In genomic region chr1:154200955-154201722, GRCm38 (mm10) we compare ENCODE assay signal across 18 mouse cellular contexts. TPM values are rescaled to one million over a fixed set of nuclear protein-coding genes. Genes with fewer than 3 reads are reported as not detected.
DNase-seq lines count a peak whose midpoint lies in the region; ATAC-seq and TF ChIP-seq lines count a peak whose summit lies in the region.
"Had no signal": no experiment of that assay in that cellular context is flagged by ENCODE, and none has a peak within 500 bp of the region (broad histone marks: within the 10 kb centered on the region; RNA-seq: fewer than 3 reads in every experiment).

TSS of gene Zfp648 (plus strand) at chr1:154201187.

- H3K4me3 ChIP-seq in heart, embryonic 13.5 days, result no peak within 1 kb of the TSS
- H3K4me3 ChIP-seq in embryonic facial prominence, embryonic 12.5 days, result no peak within 1 kb of the TSS
- no peak within 1 kb of the TSS for H3K4me3 ChIP-seq in kidney, adult 2 months (ENCODE audit: insufficient read depth, low read depth, low read length)
- H3K4me3 ChIP-seq: forebrain, embryonic 10.5 days; heart, embryonic 15.5 days; left cerebral cortex, adult 2 months; liver, embryonic 15.5 days; megakaryocyte, embryonic 14.5 days; myocyte had no signal

- no peak within 1 kb of the TSS for H3K27ac ChIP-seq in heart, embryonic 13.5 days (replicated peaks)
- no peak within 1 kb of the TSS for H3K27ac ChIP-seq in embryonic facial prominence, embryonic 12.5 days
- 0 out of 2 replicates have a peak within 1 kb of the TSS, but pooled peaks have one; percentile 33 for H3K27ac ChIP-seq in kidney, adult 2 months (ENCODE audit: insufficient read depth, low read depth, low read length)
- H3K27ac ChIP-seq: forebrain, embryonic 10.5 days; heart, embryonic 15.5 days; left cerebral cortex, adult 2 months; liver, embryonic 15.5 days had no signal

- no peak for DNase-seq in heart, postnatal 10 days
- peak; percentile 40 for DNase-seq in kidney, adult 2 months
- DNase-seq in kidney, postnatal 4 days, result peak; percentile 43 to 66
- no peak for DNase-seq in gastrocnemius, postnatal 36 days
- no peak for DNase-seq in MN1 (ENCODE audit: low spot score)
- no peak for DNase-seq in B cell, adult 2 months
- DNase-seq: cerebellum, adult 11-12 months; thymus, postnatal 4 days had no signal

- intact Hi-C loops in heart, postnatal 10 days (cut with DNase I), result no loop called here
- intact Hi-C loops in gastrocnemius, postnatal 36 days (cut with DNase I), result no loop called here

- TF ChIP-seq CTCF in kidney, adult 2 months (conservative IDR thresholded peaks at IDR 0.05; ENCODE audit: insufficient read depth, insufficient read length, low read depth, low read length), result no peak

- TF ChIP-seq POLR2A in kidney, adult 2 months (IDR thresholded peaks at IDR 0.05; ENCODE audit: low read depth, low read length), result no peak

- 28% methylated on average over 14 of the region's 14 CpGs for WGBS in heart, embryonic 13.5 days
- 27% methylated on average over 14 of the region's 14 CpGs for WGBS in embryonic facial prominence, embryonic 12.5 days
- 54% methylated on average over 14 of the region's 14 CpGs for WGBS in kidney, adult 2 months

- H3K9ac ChIP-seq in heart, embryonic 13.5 days, result no peak within 1 kb of the TSS
- H3K9ac ChIP-seq in embryonic facial prominence, embryonic 12.5 days, result no peak within 1 kb of the TSS
- H3K9ac ChIP-seq: heart, embryonic 15.5 days; liver, embryonic 15.5 days had no signal

- H3K4me1 ChIP-seq in heart, embryonic 13.5 days, result peaks cover 18% of the 10 kb centered on the region
- H3K4me1 ChIP-seq in embryonic facial prominence, embryonic 12.5 days, result peaks cover 17% of the 10 kb centered on the region
- H3K4me1 ChIP-seq in kidney, adult 2 months (ENCODE audit: control insufficient read depth, insufficient read depth, low read length), result no peaks in the 10 kb centered on the region
- H3K4me1 ChIP-seq: liver, embryonic 15.5 days; megakaryocyte, embryonic 14.5 days had no signal

- no peak for ATAC-seq in heart, embryonic 13.5 days (ENCODE audit: extremely low read depth, insufficient number of reproducible peaks, low FRiP score, low TSS enrichment)
- ATAC-seq in embryonic facial prominence, embryonic 12.5 days (ENCODE audit: insufficient number of reproducible peaks, insufficient read depth, low FRiP score, low TSS enrichment), result no peak
- ATAC-seq: inflammation-experienced regulatory T-cells, adult 6 months had no signal

- peaks cover 49% of the 10 kb centered on the region for H3K27me3 ChIP-seq in heart, embryonic 13.5 days (replicated peaks)
- H3K27me3 ChIP-seq in embryonic facial prominence, embryonic 12.5 days, result peaks cover 35% of the 10 kb centered on the region
- no peaks in the 10 kb centered on the region for H3K27me3 ChIP-seq in kidney, adult 2 months (replicated peaks; ENCODE audit: control insufficient read depth, insufficient read depth, low read length)

- no peaks in the 10 kb centered on the region for H3K36me3 ChIP-seq in heart, embryonic 13.5 days
- H3K36me3 ChIP-seq in embryonic facial prominence, embryonic 12.5 days, result no peaks in the 10 kb centered on the region
- H3K36me3 ChIP-seq in kidney, adult 2 months (ENCODE audit: control insufficient read depth, insufficient read depth, low read length), result no peaks in the 10 kb centered on the region
- H3K36me3 ChIP-seq: forebrain, embryonic 10.5 days; heart, embryonic 15.5 days; liver, embryonic 15.5 days had no signal

- H3K4me2 ChIP-seq in heart, embryonic 13.5 days, result 0 out of 2 replicates have a peak within 1 kb of the TSS, but pooled peaks have one; percentile 11
- H3K4me2 ChIP-seq in embryonic facial prominence, embryonic 12.5 days (replicated peaks), result peak within 1 kb of the TSS; percentile 19
- H3K4me2 ChIP-seq: heart, embryonic 15.5 days; liver, embryonic 15.5 days had no signal

- no peaks in the 10 kb centered on the region for H3K9me3 ChIP-seq in heart, embryonic 13.5 days
- no peaks in the 10 kb centered on the region for H3K9me3 ChIP-seq in embryonic facial prominence, embryonic 12.5 days
- H3K9me3 ChIP-seq: forebrain, embryonic 10.5 days; heart, embryonic 15.5 days; liver, embryonic 15.5 days had no signal

RNA-seq across cellular contexts. Expression of gene Zfp648, which starts in this region (rescaled TPM):
- 0.08 and 0.12 TPM in 2 replicates for polyA plus RNA-seq in heart, embryonic 13.5 days (2015; fragmentation: Nextera tagmentation; extraction: Ambion mirVana)
- total RNA-seq in heart, postnatal 10 days (2021), result not detected
- 0.58 and 0.81 TPM in 2 replicates for polyA plus RNA-seq in embryonic facial prominence, embryonic 12.5 days (2016; fragmentation: Nextera tagmentation; extraction: Ambion mirVana)
- polyA plus RNA-seq in kidney, adult 2 months (2012; rRNA removed), result 0.84 and 1.3 TPM in 2 replicates
- total RNA-seq in gastrocnemius, postnatal 36 days (2021), result not detected
- total RNA-seq: MEL had no signal
- polyA plus RNA-seq: inflammation-experienced regulatory T-cells, adult 6 months; liver, embryonic 15.5 days; myocyte had no signal

Comparison
In these comparisons a context has a peak if more than half of its experiments do, and no peak if none do; other contexts are left out.
1. DNase-seq: peak in kidney, adult 2 months (single experiment) and kidney, postnatal 4 days (2 of 2); none in heart, postnatal 10 days (0 of 2), gastrocnemius, postnatal 36 days (0 of 2), MN1 (single experiment) and B cell, adult 2 months (0 of 2).